Mouse (Mus musculus): ENCODE results near the gene Has3.

- peak; percentile 40; the same call in 1 of the 2 replicates for TF ChIP-seq CTCF (IDR thresholded peaks at IDR 0.05; ENCODE audit: extremely low read depth, insufficient read depth, insufficient read length, insufficient replicate concordance)
- no peak for TF ChIP-seq POLR2A (IDR thresholded peaks at IDR 0.05; ENCODE audit: low read depth, low read length)
Observed at GRCm38 (mm10) chr8:106905727-106906480, 35.9 kb downstream of the Has3 start.
